Mouse (Mus musculus): ENCODE data around the gene Coro1c. TPM values are rescaled to one million over a fixed set of nuclear protein-coding genes. Genes with fewer than 3 reads are reported as not detected.

Coro1c gene
- polyA plus RNA-seq (2017; shearing (Covaris generic)) = 83.8 TPM

DNA sequence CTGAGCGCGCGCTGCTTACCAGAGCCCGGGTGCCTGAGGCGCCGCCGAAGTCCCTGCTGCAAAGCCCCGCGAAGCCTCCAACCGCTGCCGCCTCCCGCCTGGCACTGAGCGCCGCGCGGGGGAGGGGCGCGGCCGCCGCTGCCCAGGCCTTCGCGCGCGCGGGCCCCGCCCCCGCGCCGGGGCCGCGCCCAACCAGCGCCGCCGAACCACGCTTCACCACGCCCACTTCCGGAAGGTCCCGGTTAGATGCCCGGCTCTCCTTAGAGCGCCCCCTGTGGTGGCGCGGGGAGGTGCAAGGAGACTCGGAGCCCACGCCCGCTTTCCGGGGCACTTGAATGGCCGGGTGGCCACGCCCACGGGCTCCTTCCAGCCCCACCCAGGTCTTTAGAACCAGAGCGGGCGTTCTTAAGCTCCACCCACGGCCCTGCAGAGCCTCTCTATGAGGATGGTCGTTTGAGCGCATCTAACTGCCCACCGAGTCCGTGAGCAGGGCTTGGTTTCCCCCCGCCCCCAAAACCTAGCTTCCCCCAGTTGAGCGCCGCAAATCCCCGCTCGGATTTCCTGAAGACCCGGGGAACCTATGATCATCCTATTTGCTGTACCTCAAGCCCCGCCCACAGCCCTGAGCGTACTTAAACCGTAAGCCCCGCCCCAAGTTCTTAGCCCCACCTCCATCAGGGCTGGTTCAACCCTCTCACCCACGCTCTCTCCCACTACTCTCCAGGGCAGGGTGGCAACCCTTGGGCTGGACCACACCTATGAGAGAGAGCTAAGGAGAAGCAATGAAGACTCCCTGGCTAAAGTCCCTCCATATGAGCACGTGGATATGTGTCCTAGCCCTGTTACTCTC, at the start of gene Coro1c:
Gene Coro1c (minus strand): TSS at position 167 of the 850 bp plus-strand sequence.

DNA sequence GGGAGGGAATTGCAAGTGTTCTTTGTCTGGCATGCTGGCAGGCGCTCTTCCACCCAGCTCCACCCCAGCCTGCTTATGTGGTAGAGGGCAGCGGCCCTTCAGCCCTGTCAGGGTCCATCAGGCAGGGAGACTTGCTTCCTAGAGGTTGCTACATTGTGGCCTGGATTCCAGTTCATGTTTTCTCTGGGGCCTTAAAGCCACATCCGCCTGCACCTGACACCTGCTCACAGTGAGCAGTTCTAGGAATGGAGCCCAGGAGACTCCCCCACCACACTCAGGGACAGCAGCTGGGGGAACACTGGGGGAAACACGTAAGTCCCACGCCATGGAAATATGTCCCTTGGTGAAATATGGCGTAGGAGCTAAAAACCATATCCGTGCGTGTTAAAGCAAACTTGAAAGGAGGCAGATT, 76.1 kb downstream of the Coro1c start, which contains the start of gene Selplg:
Gene Selplg (minus strand): TSS at position 155 of the 412 bp plus-strand sequence.

DNA sequence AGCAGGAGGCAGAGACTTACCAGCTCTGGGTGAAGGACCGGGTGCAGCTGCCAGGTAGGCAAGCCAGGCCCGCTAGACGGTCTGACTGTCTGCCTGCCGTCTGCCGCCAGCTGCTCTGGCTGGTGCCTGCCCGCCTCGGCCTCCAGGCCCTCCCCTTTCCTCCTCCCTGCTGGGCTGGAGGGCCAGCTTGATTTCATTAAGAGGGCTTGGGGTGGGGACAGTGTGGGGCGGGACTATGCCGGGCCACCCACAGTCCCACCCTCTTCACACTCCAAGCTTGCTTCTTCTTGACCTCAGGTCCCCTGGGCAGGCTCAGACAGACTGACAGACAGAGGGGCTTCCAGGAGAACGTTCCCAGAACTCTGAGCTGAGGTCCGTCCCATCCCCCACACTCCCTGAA, 108.3 kb downstream of the Coro1c start, which contains the start of gene Tmem119:
Gene Tmem119 (minus strand): TSS at position 237 of the 400 bp plus-strand sequence.

Other genes with a start within 250 kb of the Coro1c start
- gene 1700069L16Rik, start 184.0 kb downstream of the Coro1c start, polyA plus RNA-seq (2017; shearing (Covaris generic)) = not detected
- 5.0 TPM for gene Ficd, start 173.0 kb downstream of the Coro1c start, polyA plus RNA-seq (2017; shearing (Covaris generic))
- gene Sart3, start 136.2 kb downstream of the Coro1c start, polyA plus RNA-seq (2017; shearing (Covaris generic)) = 61.7 TPM
- gene Iscu, start 136.0 kb downstream of the Coro1c start, polyA plus RNA-seq (2017; shearing (Covaris generic)) = 92.7 TPM
- gene Tmem119, start 108.2 kb downstream of the Coro1c start, polyA plus RNA-seq (2017; shearing (Covaris generic)) = not detected
- gene Selplg, start 76.1 kb downstream of the Coro1c start, polyA plus RNA-seq (2017; shearing (Covaris generic)) = 886 TPM
- gene Ssh1, start 85.1 kb upstream of the Coro1c start, polyA plus RNA-seq (2017; shearing (Covaris generic)) = 31.8 TPM
- not detected for gene Dao, start 94.9 kb upstream of the Coro1c start, polyA plus RNA-seq (2017; shearing (Covaris generic))
- gene Usp30, start 156.7 kb upstream of the Coro1c start, polyA plus RNA-seq (2017; shearing (Covaris generic)) = 5.4 TPM
- gene Svop, start 182.8 kb upstream of the Coro1c start, polyA plus RNA-seq (2017; shearing (Covaris generic)) = 0.11 TPM
- 9.1 TPM for gene Alkbh2, start 219.5 kb upstream of the Coro1c start, polyA plus RNA-seq (2017; shearing (Covaris generic))
- 3.5 TPM for gene Ung, start 221.6 kb upstream of the Coro1c start, polyA plus RNA-seq (2017; shearing (Covaris generic))
- gene Acacb, start 237.8 kb upstream of the Coro1c start, polyA plus RNA-seq (2017; shearing (Covaris generic)) = 0.77 TPM